Mouse (Mus musculus) adrenal gland (tissue): ENCODE measurements at regions not wholly inside any gene's neighbourhood (a gene's known extent, or its start where the extent isn't known, plus 50 kb on each side); places are given as distances from the start of the nearest gene placed in this dataset.

ENCODE experiments used
- intact Hi-C: fragments of 180-260 bp; cut with DNase I; formaldehyde crosslinking; loops from one replicate; pipeline ENCODE4 v1.15.1; 2025

- intact Hi-C loops: no loop called here
These were observed 56.1 kb upstream of the Gap43 start for GRCm38 (mm10) chr16:42396596-42396995.
